Mouse (Mus musculus) heart, postnatal 0 days (tissue): ENCODE measurements around the gene Nes. TPM values are rescaled to one million over a fixed set of nuclear protein-coding genes. Genes with fewer than 3 reads are reported as not detected.

Experiments used
- ATAC-seq: fragments of 200-750 bp; cut with Nextera tagmentation; 2 replicates; pipeline ENCODE4 v1.8.0; 2017; ENCODE audit warnings: low read depth, moderate number of reproducible peaks, moderate library complexity; ENCODE audit not compliant: insufficient read depth
- DNase-seq: peaks from one replicate; pipeline ENCODE4 v3.0.0-alpha.2; 2016; ENCODE audit warnings: low spot score
- H3K27ac ChIP-seq: fragments of 300-500 bp; sonication (generic); 2 replicates; pipeline ENCODE4 v1.5.1; 2014; ENCODE audit warnings: low read depth, mild to moderate bottlenecking
- H3K27me3 ChIP-seq: fragments of 300-500 bp; sonication (generic); 2 replicates; pipeline ENCODE4 v1.6.1; 2014; ENCODE audit warnings: low read length, mixed read lengths; ENCODE audit not compliant: control insufficient read depth, insufficient read depth
- H3K36me3 ChIP-seq: fragments of 300-500 bp; sonication (generic); replicated peaks from 2 replicates; pipeline ENCODE4 v1.6.1; 2014; ENCODE audit warnings: low read length, mixed read lengths; ENCODE audit not compliant: control insufficient read depth, insufficient read depth
- H3K4me1 ChIP-seq: fragments of 300-500 bp; sonication (generic); 2 replicates; pipeline ENCODE4 v1.6.1; 2014; ENCODE audit warnings: antibody characterized with exemption; ENCODE audit not compliant: control insufficient read depth, insufficient read depth
- H3K4me2 ChIP-seq: fragments of 300-500 bp; sonication (generic); 2 replicates; pipeline ENCODE4 v1.6.1; 2014; ENCODE audit warnings: low read depth, mild to moderate bottlenecking, low read length, moderate library complexity
- H3K4me3 ChIP-seq: fragments of 300-500 bp; sonication (generic); 2 replicates; pipeline ENCODE4 v1.5.1; 2014; ENCODE audit warnings: low read depth, low read length
- H3K9ac ChIP-seq: fragments of 300-500 bp; sonication (generic); replicated peaks from 2 replicates; pipeline ENCODE4 v1.6.1; 2014; ENCODE audit warnings: low read depth, low read length, mixed read lengths
- H3K9me3 ChIP-seq: fragments of 300-500 bp; sonication (generic); replicated peaks from 2 replicates; pipeline ENCODE4 v1.6.1; 2016; ENCODE audit warnings: low read length; ENCODE audit not compliant: control insufficient read depth
- CTCF ChIP-seq: IDR thresholded peaks from 2 replicates; pipeline ENCODE4 v1.5.1; 2016; ENCODE audit warnings: antibody characterized with exemption, control low read depth, low read depth
- EP300 ChIP-seq: IDR thresholded peaks from 2 replicates; pipeline ENCODE4 v1.6.1; 2016; ENCODE audit warnings: antibody characterized with exemption, low read depth
- WGBS: fragments of 180-500 bp; shearing (Covaris S2); extraction: QIAGEN DNeasy Blood & Tissue Kit; methylation state at CpG from one replicate; pipeline ENCODE4 v1.1.7; 2014; 5-methylcytosine and 5-hydroxymethylcytosine counted together
- polyA plus RNA-seq: library from polyadenylated mRNA; unstranded; fragments of >200 nt; fragmentation: Nextera tagmentation; extraction: Ambion mirVana; gene quantifications from 2 replicates; pipeline ENCODE4 v1.2.1, GENCODE M21; 2015
- total RNA-seq: library from RNA; depleted of rRNA; stranded (reverse); fragments of >200 nt; gene quantifications from 2 replicates; pipeline ENCODE4 v1.2.3, GENCODE M21; 2014; ENCODE audit warnings: low replicate concordance

The Nes gene
- total and polyA plus RNA-seq, 2 experiments from 2014 or later, result 9.9 to 35.7 TPM

- Histone ChIP-seq H3K36me3 (no peaks in the 10 kb centered on the region), H3K27ac (no peak overlapping the region), H3K4me1 (peaks cover 10% of the 10 kb centered on the region), H3K9ac (0 out of 2 replicates have a peak overlapping the region, but pooled peaks have one; percentile 35), H3K4me3 (peak overlapping the region; percentile 32), H3K4me2 (peak overlapping the region; percentile 52), H3K9me3 (no peaks in the 10 kb centered on the region), H3K27me3 (peaks cover 66% of the 10 kb centered on the region)
- WGBS, result 2% methylated on average over 17 of the region's 17 CpGs
- TF ChIP-seq EP300, result no peak
- no peak for TF ChIP-seq CTCF
- ATAC-seq, result no peak
- no peak for DNase-seq
Measured at GRCm38 (mm10) chr3:87947811-87948199, 23.1 kb upstream of the Nes start.

GRCm38 (mm10) chr3:87948378-87949265 lies 22.3 kb upstream of the Nes start, which contains the start of gene Crabp2:
TSS of gene Crabp2 (plus strand) at chr3:87948666.
- H3K4me2 ChIP-seq, result peak within 1 kb of the TSS; percentile 52
- DNase-seq (no peak), ATAC-seq (no peak)
- peaks cover 10% of the 10 kb centered on the region for H3K4me1 ChIP-seq
- no peaks in the 10 kb centered on the region for H3K36me3 ChIP-seq
- peak within 1 kb of the TSS; percentile 32 for H3K4me3 ChIP-seq
- 0 out of 2 replicates have a peak within 1 kb of the TSS, but pooled peaks have one; percentile 35 for H3K9ac ChIP-seq
- no peaks in the 10 kb centered on the region for H3K9me3 ChIP-seq
- WGBS, result 3% methylated on average over 35 of the region's 35 CpGs
- peaks cover 73% of the 10 kb centered on the region for H3K27me3 ChIP-seq
- TF ChIP-seq CTCF (no peak), EP300 (no peak)
- H3K27ac ChIP-seq, result no peak within 1 kb of the TSS

DNA sequence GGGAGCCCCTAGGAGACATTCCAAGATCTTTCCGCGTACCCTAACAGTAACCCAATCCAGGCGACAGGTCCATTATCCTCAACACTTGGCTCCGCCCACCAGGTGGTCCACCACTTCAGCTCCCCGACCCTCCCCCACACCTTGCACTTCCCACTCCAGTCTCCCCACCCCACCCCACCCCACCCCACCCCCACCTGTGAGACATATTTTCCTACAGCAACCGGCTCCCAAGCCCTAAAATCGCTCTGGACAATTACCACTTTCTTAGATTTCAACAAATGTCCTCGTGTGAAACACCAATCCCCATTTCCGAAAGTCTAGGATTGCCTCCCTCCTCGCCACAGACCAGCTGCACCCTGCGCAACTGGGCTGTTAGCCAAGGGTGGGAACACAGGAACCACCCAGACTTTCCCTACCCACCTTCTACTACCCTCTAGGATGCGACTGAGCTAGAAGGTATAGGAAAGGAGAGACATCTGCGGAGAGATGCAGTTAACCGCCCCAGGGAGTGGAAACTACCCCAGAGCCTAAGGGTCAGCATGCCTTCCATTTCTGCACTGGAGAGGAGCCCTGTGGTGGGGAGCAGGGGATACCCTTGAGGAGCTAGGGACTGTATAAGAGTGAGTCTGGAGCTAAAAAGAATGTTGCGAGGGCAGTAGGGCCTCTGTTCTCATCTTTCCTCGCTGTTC lies 21.5 kb upstream of the Nes start:
- no peak overlapping the region for H3K4me2 ChIP-seq
- H3K4me3 ChIP-seq, result no peak overlapping the region
- no peak for ATAC-seq
- no peak for DNase-seq
- H3K27ac ChIP-seq, result no peak overlapping the region
- H3K9me3 ChIP-seq, result no peaks in the 10 kb centered on the region
- H3K9ac ChIP-seq, result no peak overlapping the region
- no peaks in the 10 kb centered on the region for H3K36me3 ChIP-seq
- 23% methylated on average over 16 of the region's 16 CpGs for WGBS
- no peak for TF ChIP-seq CTCF
- no peak for TF ChIP-seq EP300
- H3K27me3 ChIP-seq, result peaks cover 73% of the 10 kb centered on the region
- H3K4me1 ChIP-seq, result peaks cover 10% of the 10 kb centered on the region

DNA sequence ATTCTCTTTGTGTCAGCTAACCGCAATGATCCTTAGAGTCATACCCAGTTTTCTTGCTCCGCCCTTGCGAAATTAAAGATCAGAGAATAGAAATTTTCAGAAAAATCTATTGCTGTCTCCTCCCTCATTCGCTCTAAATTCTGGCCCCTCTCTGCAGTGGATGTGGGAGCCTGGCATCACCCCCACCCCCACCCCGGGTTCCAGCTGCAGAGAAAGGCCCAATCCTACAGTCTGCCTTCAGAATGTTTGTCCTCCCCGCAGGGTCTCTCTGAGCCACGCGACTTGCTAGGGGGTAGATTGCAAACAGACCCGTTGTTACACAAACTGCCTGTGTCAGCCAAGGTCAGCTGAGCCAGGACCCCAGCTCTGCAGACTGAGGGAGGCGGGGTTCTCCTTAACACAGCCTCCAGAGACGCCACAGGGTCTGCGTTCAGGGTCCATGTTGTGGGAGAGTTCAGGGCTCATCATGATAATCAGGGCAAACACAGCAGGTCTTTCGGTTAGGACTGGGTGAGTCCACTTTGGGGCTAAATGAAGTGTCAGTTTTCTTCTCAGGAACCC lies 20.8 kb upstream of the Nes start:
- Histone ChIP-seq H3K27ac (no peak overlapping the region), H3K9me3 (no peaks in the 10 kb centered on the region), H3K27me3 (peaks cover 73% of the 10 kb centered on the region), H3K4me1 (peaks cover 10% of the 10 kb centered on the region), H3K4me2 (no peak overlapping the region), H3K4me3 (no peak overlapping the region), H3K9ac (no peak overlapping the region), H3K36me3 (no peaks in the 10 kb centered on the region)
- DNase-seq (no peak), ATAC-seq (no peak)
- 28% methylated on average over 13 of the region's 13 CpGs for WGBS
- no peak for TF ChIP-seq CTCF
- TF ChIP-seq EP300, result no peak

GRCm38 (mm10) chr3:87951946-87952345 lies 18.9 kb upstream of the Nes start:
- 13% methylated on average over 12 of the region's 12 CpGs for WGBS
- DNase-seq (no peak), ATAC-seq (no peak)
- TF ChIP-seq CTCF, result no peak
- no peak for TF ChIP-seq EP300
- peak overlapping the region; percentile 32; the same call in 1 of the 2 replicates for H3K9ac ChIP-seq
- peak overlapping the region; percentile 55 for H3K4me2 ChIP-seq
- peak overlapping the region; percentile 35 for H3K4me3 ChIP-seq
- H3K9me3 ChIP-seq, result no peaks in the 10 kb centered on the region
- no peaks in the 10 kb centered on the region for H3K36me3 ChIP-seq
- peaks cover 10% of the 10 kb centered on the region for H3K4me1 ChIP-seq
- H3K27me3 ChIP-seq, result peaks cover 65% of the 10 kb centered on the region
- no peak overlapping the region for H3K27ac ChIP-seq
